Mouse (Mus musculus): ENCODE measurements around the gene Sox5. TPM values are rescaled to one million over a fixed set of nuclear protein-coding genes. Genes with fewer than 3 reads are reported as not detected.

Sox5 gene
- polyA plus RNA-seq, 1 experiment from 2014 or later = 61.5 TPM

- peaks cover 12% of the 10 kb centered on the region for H3K4me1 ChIP-seq (replicated peaks; ENCODE audit: control insufficient read depth, insufficient read depth, low read length)
- H3K4me2 ChIP-seq (ENCODE audit: low read depth, low read length, severe bottlenecking) = no peak overlapping the region
- DNase-seq (ENCODE audit: low spot score) (no peak), ATAC-seq (replicated peaks; ENCODE audit: low FRiP score) (peak; percentile 45)
- H3K9me3 ChIP-seq (ENCODE audit: control insufficient read depth, low read length) = no peaks in the 10 kb centered on the region
- H3K4me3 ChIP-seq (ENCODE audit: low read depth, low read length) = no peak overlapping the region
- no peaks in the 10 kb centered on the region for H3K27me3 ChIP-seq (ENCODE audit: control insufficient read depth, insufficient read depth, low read length)
- H3K27ac ChIP-seq (ENCODE audit: low read depth, low read length) = peak overlapping the region; percentile 76
- H3K36me3 ChIP-seq (ENCODE audit: control insufficient read depth, insufficient read depth, low read length) = no peaks in the 10 kb centered on the region
- WGBS = 11% methylated on average over 6 of the region's 6 CpGs
- no peak overlapping the region for H3K9ac ChIP-seq (ENCODE audit: low read length)
Observed at GRCm38 (mm10) chr6:144250625-144251181, 531.1 kb downstream of the Sox5 start.

- DNase-seq (ENCODE audit: low spot score) (no peak), ATAC-seq (replicated peaks; ENCODE audit: low FRiP score) (no peak)
- WGBS = 64% methylated on average over 11 of the region's 11 CpGs
Observed at GRCm38 (mm10) chr6:144236581-144236980, 545.2 kb downstream of the Sox5 start.

GRCm38 (mm10) chr6:144203970-144204369 is 577.8 kb downstream of the Sox5 start:
- Histone ChIP-seq H3K4me2 (ENCODE audit: low read depth, low read length, severe bottlenecking) (peak overlapping the region; percentile 37), H3K27ac (ENCODE audit: low read depth, low read length) (no peak overlapping the region), H3K9me3 (ENCODE audit: control insufficient read depth, low read length) (no peaks in the 10 kb centered on the region), H3K36me3 (ENCODE audit: control insufficient read depth, insufficient read depth, low read length) (no peaks in the 10 kb centered on the region), H3K9ac (ENCODE audit: low read length) (peak overlapping the region; percentile 25; the same call in 1 of the 2 replicates), H3K27me3 (ENCODE audit: control insufficient read depth, insufficient read depth, low read length) (no peaks in the 10 kb centered on the region), H3K4me1 (replicated peaks; ENCODE audit: control insufficient read depth, insufficient read depth, low read length) (peaks cover 12% of the 10 kb centered on the region), H3K4me3 (ENCODE audit: low read depth, low read length) (no peak overlapping the region)
- WGBS = 14% methylated on average over 8 of the region's 8 CpGs
- ATAC-seq (replicated peaks; ENCODE audit: low FRiP score) (peak; percentile 55), DNase-seq (ENCODE audit: low spot score) (peak; percentile 59)

More at GRCm38 (mm10) chr6:144236581-144236980, 545.2 kb downstream of the Sox5 start:
- H3K36me3 ChIP-seq (ENCODE audit: control insufficient read depth, insufficient read depth, low read length) = no peaks in the 10 kb centered on the region
- no peak overlapping the region for H3K4me3 ChIP-seq (ENCODE audit: low read depth, low read length)
- H3K4me1 ChIP-seq (replicated peaks; ENCODE audit: control insufficient read depth, insufficient read depth, low read length) = no peaks in the 10 kb centered on the region
- no peaks in the 10 kb centered on the region for H3K9me3 ChIP-seq (ENCODE audit: control insufficient read depth, low read length)
- H3K4me2 ChIP-seq (ENCODE audit: low read depth, low read length, severe bottlenecking) = no peak overlapping the region
- H3K9ac ChIP-seq (ENCODE audit: low read length) = no peak overlapping the region
- H3K27ac ChIP-seq (ENCODE audit: low read depth, low read length) = no peak overlapping the region
- H3K27me3 ChIP-seq (ENCODE audit: control insufficient read depth, insufficient read depth, low read length) = no peaks in the 10 kb centered on the region

- H3K27ac ChIP-seq (ENCODE audit: low read depth, low read length) = no peak overlapping the region
- no peaks in the 10 kb centered on the region for H3K36me3 ChIP-seq (ENCODE audit: control insufficient read depth, insufficient read depth, low read length)
- no peaks in the 10 kb centered on the region for H3K9me3 ChIP-seq (ENCODE audit: control insufficient read depth, low read length)
- peaks cover 12% of the 10 kb centered on the region for H3K4me1 ChIP-seq (replicated peaks; ENCODE audit: control insufficient read depth, insufficient read depth, low read length)
- DNase-seq (ENCODE audit: low spot score) (no peak), ATAC-seq (replicated peaks; ENCODE audit: low FRiP score) (0 out of 2 replicates have a peak, but pooled peaks have one; percentile 17)
- no peak overlapping the region for H3K4me3 ChIP-seq (ENCODE audit: low read depth, low read length)
- H3K27me3 ChIP-seq (ENCODE audit: control insufficient read depth, insufficient read depth, low read length) = no peaks in the 10 kb centered on the region
- H3K4me2 ChIP-seq (ENCODE audit: low read depth, low read length, severe bottlenecking) = peak overlapping the region; percentile 19; the same call in 1 of the 2 replicates
- no peak overlapping the region for H3K9ac ChIP-seq (ENCODE audit: low read length)
- 37% methylated on average over 12 of the region's 12 CpGs for WGBS
Observed at GRCm38 (mm10) chr6:144203013-144203412, 578.8 kb downstream of the Sox5 start.

GRCm38 (mm10) chr6:144201402-144202040 is 580.3 kb downstream of the Sox5 start:
- peaks cover 10% of the 10 kb centered on the region for H3K4me1 ChIP-seq (replicated peaks; ENCODE audit: control insufficient read depth, insufficient read depth, low read length)
- no peaks in the 10 kb centered on the region for H3K9me3 ChIP-seq (ENCODE audit: control insufficient read depth, low read length)
- WGBS = 81% methylated on average over 5 of the region's 5 CpGs
- no peak for ATAC-seq (replicated peaks; ENCODE audit: low FRiP score)
- no peak overlapping the region for H3K4me2 ChIP-seq (ENCODE audit: low read depth, low read length, severe bottlenecking)
- DNase-seq (ENCODE audit: low spot score) = no peak
- H3K9ac ChIP-seq (ENCODE audit: low read length) = no peak overlapping the region
- H3K27me3 ChIP-seq (ENCODE audit: control insufficient read depth, insufficient read depth, low read length) = no peaks in the 10 kb centered on the region
- no peak overlapping the region for H3K27ac ChIP-seq (ENCODE audit: low read depth, low read length)
- no peak overlapping the region for H3K4me3 ChIP-seq (ENCODE audit: low read depth, low read length)
- H3K36me3 ChIP-seq (ENCODE audit: control insufficient read depth, insufficient read depth, low read length) = no peaks in the 10 kb centered on the region

- Histone ChIP-seq H3K27me3 (ENCODE audit: control insufficient read depth, insufficient read depth, low read length) (no peaks in the 10 kb centered on the region), H3K36me3 (ENCODE audit: control insufficient read depth, insufficient read depth, low read length) (no peaks in the 10 kb centered on the region), H3K4me2 (ENCODE audit: low read depth, low read length, severe bottlenecking) (no peak overlapping the region), H3K27ac (ENCODE audit: low read depth, low read length) (no peak overlapping the region), H3K4me1 (replicated peaks; ENCODE audit: control insufficient read depth, insufficient read depth, low read length) (no peaks in the 10 kb centered on the region), H3K4me3 (ENCODE audit: low read depth, low read length) (no peak overlapping the region), H3K9ac (ENCODE audit: low read length) (no peak overlapping the region), H3K9me3 (ENCODE audit: control insufficient read depth, low read length) (no peaks in the 10 kb centered on the region)
- WGBS = 59% methylated on average over 16 of the region's 16 CpGs
- ATAC-seq (replicated peaks; ENCODE audit: low FRiP score) (no peak), DNase-seq (ENCODE audit: low spot score) (no peak)
Observed at GRCm38 (mm10) chr6:144197209-144198119, 584.3 kb downstream of the Sox5 start.

- WGBS = 83% methylated on average over 14 of the region's 14 CpGs
- ATAC-seq (replicated peaks; ENCODE audit: low FRiP score) (no peak), DNase-seq (ENCODE audit: low spot score) (no peak)
- Histone ChIP-seq H3K27me3 (ENCODE audit: control insufficient read depth, insufficient read depth, low read length) (no peaks in the 10 kb centered on the region), H3K9me3 (ENCODE audit: control insufficient read depth, low read length) (peaks cover 3% of the 10 kb centered on the region; the same call in 1 of the 2 replicates), H3K27ac (ENCODE audit: low read depth, low read length) (no peak overlapping the region), H3K4me1 (replicated peaks; ENCODE audit: control insufficient read depth, insufficient read depth, low read length) (no peaks in the 10 kb centered on the region), H3K4me3 (ENCODE audit: low read depth, low read length) (no peak overlapping the region), H3K9ac (ENCODE audit: low read length) (no peak overlapping the region), H3K36me3 (ENCODE audit: control insufficient read depth, insufficient read depth, low read length) (no peaks in the 10 kb centered on the region), H3K4me2 (ENCODE audit: low read depth, low read length, severe bottlenecking) (no peak overlapping the region)
Observed at GRCm38 (mm10) chr6:144195934-144196333, 585.8 kb downstream of the Sox5 start.

GRCm38 (mm10) chr6:144183087-144183486 is 598.7 kb downstream of the Sox5 start:
- no peak overlapping the region for H3K4me3 ChIP-seq (ENCODE audit: low read depth, low read length)
- no peaks in the 10 kb centered on the region for H3K27me3 ChIP-seq (ENCODE audit: control insufficient read depth, insufficient read depth, low read length)
- WGBS = 88% methylated on average over 3 of the region's 3 CpGs
- no peak for ATAC-seq (replicated peaks; ENCODE audit: low FRiP score)
- H3K27ac ChIP-seq (ENCODE audit: low read depth, low read length) = no peak overlapping the region
- no peaks in the 10 kb centered on the region for H3K36me3 ChIP-seq (ENCODE audit: control insufficient read depth, insufficient read depth, low read length)
- peaks cover 2% of the 10 kb centered on the region; the same call in 1 of the 2 replicates for H3K4me1 ChIP-seq (replicated peaks; ENCODE audit: control insufficient read depth, insufficient read depth, low read length)
- H3K9me3 ChIP-seq (ENCODE audit: control insufficient read depth, low read length) = no peaks in the 10 kb centered on the region
- DNase-seq (ENCODE audit: low spot score) = no peak
- H3K4me2 ChIP-seq (ENCODE audit: low read depth, low read length, severe bottlenecking) = no peak overlapping the region
- no peak overlapping the region for H3K9ac ChIP-seq (ENCODE audit: low read length)

Data from forebrain, embryonic 11.5 days (tissue).